Mouse (Mus musculus): ENCODE data around the gene Cntn4.

- TF ChIP-seq CTCF (IDR thresholded peaks at IDR 0.05; ENCODE audit: low read depth) (no peak), EP300 (optimal IDR thresholded peaks at IDR 0.05) (no peak)
Observed at GRCm38 (mm10) chr6:106675581-106675980, 998.1 kb downstream of the Cntn4 start.
